ENCODE assay signal across 39 mouse cellular contexts in the genomic region with DNA sequence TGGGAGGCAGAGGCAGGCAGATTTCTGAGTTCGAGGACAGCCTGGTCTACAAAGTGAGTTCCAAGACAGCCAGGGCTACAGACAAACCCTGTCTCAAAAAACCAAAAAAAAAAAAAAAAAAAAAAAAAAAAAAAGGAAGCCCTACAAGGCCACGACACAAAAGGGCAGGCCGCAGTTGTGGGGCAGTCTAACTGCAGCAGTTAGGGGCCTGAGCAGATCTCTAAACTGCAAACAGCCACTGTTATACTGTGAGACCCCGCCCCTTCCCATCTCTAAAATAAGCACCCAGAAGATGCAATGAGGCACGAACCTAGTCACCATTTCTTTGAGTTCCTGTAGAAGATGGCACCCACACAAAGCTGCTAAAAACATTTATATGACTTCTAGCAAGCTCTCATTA. TPM values are rescaled to one million over a fixed set of nuclear protein-coding genes. Genes with fewer than 3 reads are reported as not detected.
"Had no signal": no experiment of that assay in that cellular context is flagged by ENCODE, and none has a peak within 500 bp of the region (broad histone marks: within the 10 kb centered on the region; RNA-seq: fewer than 3 reads in every experiment).

No protein-coding gene starts in this region.

- H3K4me1 ChIP-seq: heart, embryonic 13.5 days; heart, embryonic 15.5 days; hindbrain, embryonic 13.5 days; hindbrain, embryonic 15.5 days; kidney, embryonic 15.5 days; limb, embryonic 13.5 days; limb, embryonic 15.5 days; liver, embryonic 12.5 days had no signal

- H3K9ac ChIP-seq: heart, embryonic 13.5 days; heart, embryonic 15.5 days; hindbrain, embryonic 13.5 days; hindbrain, embryonic 15.5 days; kidney, embryonic 15.5 days; limb, embryonic 13.5 days; limb, embryonic 15.5 days; liver, embryonic 12.5 days; liver, embryonic 14.5 days had no signal

- H3K9me3 ChIP-seq: heart, embryonic 13.5 days; heart, embryonic 15.5 days; hindbrain, embryonic 13.5 days; hindbrain, embryonic 15.5 days; kidney, embryonic 15.5 days; limb, embryonic 13.5 days; limb, embryonic 15.5 days; liver, embryonic 12.5 days had no signal

- H3K27me3 ChIP-seq: heart, embryonic 13.5 days; heart, embryonic 15.5 days; hindbrain, embryonic 13.5 days; hindbrain, embryonic 15.5 days; kidney, embryonic 15.5 days; limb, embryonic 13.5 days; limb, embryonic 15.5 days; liver, embryonic 12.5 days had no signal

- DNase-seq: gastrocnemius, postnatal 14 days; gastrocnemius, postnatal 36 days; heart, adult 18-20 months; heart, postnatal 14 days; heart, postnatal 36 days; kidney, adult 11 months; kidney, adult 2 months; kidney, adult 9 months; kidney, postnatal 14 days; kidney, postnatal 36 days; layer of hippocampus, adult 9-11 months; layer of hippocampus, postnatal 36 days; left cerebral cortex, postnatal 4 days had no signal

- H3K4me3 ChIP-seq: heart, embryonic 13.5 days; heart, embryonic 15.5 days; hindbrain, embryonic 13.5 days; hindbrain, embryonic 15.5 days; kidney, embryonic 15.5 days; limb, embryonic 13.5 days; limb, embryonic 15.5 days; liver, embryonic 12.5 days had no signal

- H3K27ac ChIP-seq: heart, embryonic 13.5 days; heart, embryonic 15.5 days; hindbrain, embryonic 13.5 days; hindbrain, embryonic 15.5 days; hindbrain, postnatal 0 days; kidney, embryonic 15.5 days; kidney, postnatal 0 days; limb, embryonic 13.5 days; limb, embryonic 15.5 days; liver, embryonic 12.5 days; liver, embryonic 14.5 days had no signal

- ATAC-seq: hindbrain, postnatal 0 days; intestine, embryonic 16.5 days; liver, embryonic 12.5 days had no signal

- H3K4me2 ChIP-seq: heart, embryonic 11.5 days; heart, embryonic 13.5 days; heart, embryonic 15.5 days; hindbrain, embryonic 13.5 days; hindbrain, embryonic 15.5 days; kidney, embryonic 15.5 days; limb, embryonic 13.5 days; limb, embryonic 15.5 days; liver, embryonic 12.5 days had no signal

RNA-seq across cellular contexts. Expression of gene Gm10518, which starts 17.7 kb away (rescaled TPM):
- total RNA-seq: gastrocnemius, adult 18-20 months; gastrocnemius, adult 8-10 months; gastrocnemius, postnatal 14 days; gastrocnemius, postnatal 36 days; heart, adult 18-20 months; heart, postnatal 14 days; heart, postnatal 36 days; layer of hippocampus, adult 18-20 months; layer of hippocampus, postnatal 14 days; layer of hippocampus, postnatal 36 days; left cerebral cortex, adult 8-10 months; left cerebral cortex, postnatal 10 days; left cerebral cortex, postnatal 25 days; liver, adult 2 months had no signal
- polyA plus RNA-seq: gonadal fat pad, adult 2 months; heart, embryonic 13.5 days; heart, embryonic 15.5 days; hindbrain, embryonic 13.5 days; intestine, embryonic 16.5 days; kidney, adult 2 months; kidney, embryonic 15.5 days; kidney, postnatal 0 days; large intestine, adult 2 months; liver, adult 2 months had no signal

RNA-seq across cellular contexts. Expression of gene Kif28, which starts 40.4 kb away (rescaled TPM):
- total RNA-seq: hematopoietic stem cell, adult 5-6 weeks; hindbrain, postnatal 0 days; liver, adult 2 months had no signal
- polyA plus RNA-seq: gonadal fat pad, adult 2 months; heart, embryonic 13.5 days; hindbrain, embryonic 11.5 days; hindbrain, embryonic 13.5 days; intestine, embryonic 14.5 days; intestine, embryonic 16.5 days; kidney, adult 2 months; kidney, embryonic 15.5 days; kidney, postnatal 0 days; large intestine, adult 2 months; limb, embryonic 13.5 days; liver, adult 2 months; liver, embryonic 12.5 days had no signal
